Mouse (Mus musculus) liver, postnatal 0 days (tissue): ENCODE data around the gene Spg7. TPM values are rescaled to one million over a fixed set of nuclear protein-coding genes. Genes with fewer than 3 reads are reported as not detected.

Source experiments
- ATAC-seq: fragments of 200-750 bp; cut with Nextera tagmentation; 2 replicates; pipeline ENCODE4 v1.8.0; 2017; ENCODE audit warnings: mild to moderate bottlenecking, moderate library complexity
- DNase-seq: peaks from one replicate; pipeline ENCODE4 v3.0.0-alpha.2; 2016
- H3K27ac ChIP-seq: fragments of 300-500 bp; sonication (generic); 2 replicates; pipeline ENCODE4 v1.5.1; 2014; ENCODE audit warnings: antibody characterized with exemption, moderate library complexity, mild to moderate bottlenecking, low read depth
- H3K27me3 ChIP-seq: fragments of 300-500 bp; sonication (generic); 2 replicates; pipeline ENCODE4 v1.6.1; 2014; ENCODE audit warnings: low read length, control low read depth, mixed read lengths; ENCODE audit not compliant: insufficient read depth
- H3K36me3 ChIP-seq: fragments of 300-500 bp; sonication (generic); replicated peaks from 2 replicates; pipeline ENCODE4 v1.6.1; 2014; ENCODE audit warnings: mild to moderate bottlenecking, control low read depth, low read length, moderate library complexity, mixed read lengths; ENCODE audit not compliant: insufficient read depth
- H3K4me1 ChIP-seq: fragments of 300-500 bp; sonication (generic); 2 replicates; pipeline ENCODE4 v1.6.1; 2014; ENCODE audit warnings: antibody characterized with exemption, mild to moderate bottlenecking, control low read depth; ENCODE audit not compliant: insufficient read depth
- H3K4me2 ChIP-seq: fragments of 300-500 bp; sonication (generic); 2 replicates; pipeline ENCODE4 v1.6.1; 2014; ENCODE audit warnings: low read depth, mild to moderate bottlenecking, low read length, moderate library complexity, mixed read lengths
- H3K4me3 ChIP-seq: fragments of 300-500 bp; sonication (generic); 2 replicates; pipeline ENCODE4 v1.5.1; 2014; ENCODE audit warnings: low read depth, low read length
- H3K9ac ChIP-seq: fragments of 300-500 bp; sonication (generic); replicated peaks from 2 replicates; pipeline ENCODE4 v1.6.1; 2014; ENCODE audit warnings: mild to moderate bottlenecking, moderate library complexity
- H3K9me3 ChIP-seq: fragments of 300-500 bp; sonication (generic); 2 replicates; pipeline ENCODE4 v1.6.1; 2016; ENCODE audit warnings: mild to moderate bottlenecking, control low read depth, low read length, mixed read lengths
- CTCF ChIP-seq: sonication (generic); IDR thresholded peaks from 2 replicates; pipeline ENCODE4 v1.5.1; 2016; ENCODE audit warnings: antibody characterized with exemption, low read depth
- EP300 ChIP-seq: IDR thresholded peaks from 2 replicates; pipeline ENCODE4 v1.6.1; 2016; ENCODE audit warnings: antibody characterized with exemption, low read depth, mild to moderate bottlenecking
- WGBS: fragments of 180-500 bp; shearing (Covaris S2); extraction: QIAGEN DNeasy Blood & Tissue Kit; methylation state at CpG from one replicate; pipeline ENCODE4 v1.1.7; 2014; ENCODE audit not compliant: insufficient replicate concordance; 5-methylcytosine and 5-hydroxymethylcytosine counted together
- polyA plus RNA-seq: library from polyadenylated mRNA; unstranded; fragments of >200 nt; fragmentation: Nextera tagmentation; extraction: Ambion mirVana; gene quantifications from 2 replicates; pipeline ENCODE4 v1.2.1, GENCODE M21; 2015

Gene Spg7
- polyA plus RNA-seq, 1 experiment from 2014 or later = 18.3 TPM

- Histone ChIP-seq H3K27me3 (0 out of 2 replicates have a peak, but pooled peaks cover 3% of the 10 kb centered on the region), H3K36me3 (no peaks in the 10 kb centered on the region), H3K9me3 (no peaks in the 10 kb centered on the region; the same call in 1 of the 2 replicates), H3K4me1 (no peaks in the 10 kb centered on the region), H3K27ac (no peak overlapping the region), H3K4me3 (no peak overlapping the region), H3K9ac (no peak overlapping the region), H3K4me2 (no peak overlapping the region)
- WGBS = 55% methylated on average over 9 of the region's 9 CpGs
- ATAC-seq = no peak
- no peak for DNase-seq
- TF ChIP-seq EP300 (no peak), CTCF (no peak)
These were observed 73.1 kb downstream of the Spg7 start for GRCm38 (mm10) chr8:123135806-123136205.

- H3K27ac ChIP-seq = no peak overlapping the region
- WGBS = 80% methylated on average over 9 of the region's 9 CpGs
- no peaks in the 10 kb centered on the region for H3K4me1 ChIP-seq
- H3K27me3 ChIP-seq = 0 out of 2 replicates have a peak, but pooled peaks cover 3% of the 10 kb centered on the region
- H3K9ac ChIP-seq = no peak overlapping the region
- no peak for ATAC-seq
- no peak overlapping the region for H3K4me2 ChIP-seq
- H3K4me3 ChIP-seq = no peak overlapping the region
- DNase-seq = no peak
- H3K36me3 ChIP-seq = no peaks in the 10 kb centered on the region
- TF ChIP-seq CTCF (no peak), EP300 (no peak)
- H3K9me3 ChIP-seq = no peaks in the 10 kb centered on the region; the same call in 1 of the 2 replicates
These were observed 73.5 kb downstream of the Spg7 start for GRCm38 (mm10) chr8:123136287-123136686.

- Histone ChIP-seq H3K27me3 (0 out of 2 replicates have a peak, but pooled peaks cover 3% of the 10 kb centered on the region), H3K4me3 (no peak overlapping the region), H3K4me1 (no peaks in the 10 kb centered on the region), H3K9me3 (no peaks in the 10 kb centered on the region; the same call in 1 of the 2 replicates), H3K27ac (no peak overlapping the region), H3K36me3 (no peaks in the 10 kb centered on the region), H3K9ac (no peak overlapping the region), H3K4me2 (no peak overlapping the region)
- TF ChIP-seq EP300 = no peak
- no peak for TF ChIP-seq CTCF
- no peak for ATAC-seq
- 35% methylated on average over 2 of the region's 2 CpGs for WGBS
- no peak for DNase-seq
These were observed 74.9 kb downstream of the Spg7 start for GRCm38 (mm10) chr8:123137645-123138077.

GRCm38 (mm10) chr8:123138741-123139140 lies 76.0 kb downstream of the Spg7 start:
- no peaks in the 10 kb centered on the region for H3K9me3 ChIP-seq
- H3K4me3 ChIP-seq = no peak overlapping the region
- ATAC-seq (no peak), DNase-seq (no peak)
- no peak overlapping the region for H3K9ac ChIP-seq
- WGBS = 75% methylated on average over 4 of the region's 4 CpGs
- H3K27ac ChIP-seq = no peak overlapping the region
- TF ChIP-seq EP300 = no peak
- TF ChIP-seq CTCF = no peak
- H3K36me3 ChIP-seq = no peaks in the 10 kb centered on the region
- H3K4me1 ChIP-seq = no peaks in the 10 kb centered on the region
- H3K27me3 ChIP-seq = 0 out of 2 replicates have a peak, but pooled peaks cover 3% of the 10 kb centered on the region
- no peak overlapping the region for H3K4me2 ChIP-seq

GRCm38 (mm10) chr8:123141741-123142462 lies 79.2 kb downstream of the Spg7 start:
- no peaks in the 10 kb centered on the region for H3K9me3 ChIP-seq
- H3K4me3 ChIP-seq = no peak overlapping the region
- H3K36me3 ChIP-seq = no peaks in the 10 kb centered on the region
- no peak for ATAC-seq
- WGBS = 84% methylated on average over 14 of the region's 14 CpGs
- H3K27ac ChIP-seq = no peak overlapping the region
- H3K4me2 ChIP-seq = no peak overlapping the region
- H3K9ac ChIP-seq = no peak overlapping the region
- 0 out of 2 replicates have a peak, but pooled peaks cover 3% of the 10 kb centered on the region for H3K27me3 ChIP-seq
- TF ChIP-seq EP300 = no peak
- no peak for TF ChIP-seq CTCF
- DNase-seq = no peak
- H3K4me1 ChIP-seq = no peaks in the 10 kb centered on the region

GRCm38 (mm10) chr8:123145279-123145678 lies 82.5 kb downstream of the Spg7 start:
- 48% methylated on average over 6 of the region's 6 CpGs for WGBS
- ATAC-seq = no peak; the same call in 1 of the 2 replicates
- peak; percentile 68 for TF ChIP-seq CTCF
- no peak for TF ChIP-seq EP300
- Histone ChIP-seq H3K4me3 (no peak overlapping the region), H3K4me1 (no peaks in the 10 kb centered on the region), H3K36me3 (no peaks in the 10 kb centered on the region), H3K27me3 (no peaks in the 10 kb centered on the region), H3K27ac (no peak overlapping the region), H3K4me2 (no peak overlapping the region), H3K9me3 (no peaks in the 10 kb centered on the region), H3K9ac (no peak overlapping the region)
- DNase-seq = peak; percentile 55
